Mouse (Mus musculus): Measurements from ENCODE around the gene Nosip.

DNA sequence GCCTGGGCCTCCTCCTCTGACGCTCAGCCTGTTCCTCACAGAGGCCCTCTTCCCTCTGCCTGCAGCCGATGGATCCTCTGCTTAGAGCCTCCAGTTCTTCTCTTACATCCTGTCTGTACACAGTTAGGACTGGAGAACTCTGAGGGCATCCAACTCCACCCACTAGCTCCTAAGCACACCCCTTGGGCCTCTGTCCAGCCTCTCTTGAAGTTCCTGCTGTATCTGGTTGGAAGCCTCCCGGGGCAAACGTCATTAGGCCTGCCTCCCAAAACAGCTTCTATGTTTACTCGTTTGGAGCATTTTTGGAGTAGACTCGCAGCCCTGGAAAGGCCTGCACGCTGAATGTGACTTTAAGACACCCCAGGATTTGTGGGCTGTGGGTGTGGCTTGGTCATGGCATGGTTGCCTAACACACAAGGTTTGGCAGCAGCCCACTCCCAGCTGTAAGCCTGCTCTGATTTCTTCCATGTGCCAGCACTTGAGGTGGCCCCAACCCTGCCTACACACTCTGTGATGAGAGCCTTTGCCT lies 41.5 kb downstream of the Nosip start, which contains the start of gene Fcgrt:
- no peak for TF ChIP-seq CTCF (IDR thresholded peaks at IDR 0.05; ENCODE audit: low read depth)
- TF ChIP-seq EP300 (IDR thresholded peaks at IDR 0.05; ENCODE audit: low read depth) = no peak

All from liver, embryonic 14.5 days (tissue).